Mouse (Mus musculus): ENCODE results near the gene Rex1bd.

The Rex1bd gene

DNA sequence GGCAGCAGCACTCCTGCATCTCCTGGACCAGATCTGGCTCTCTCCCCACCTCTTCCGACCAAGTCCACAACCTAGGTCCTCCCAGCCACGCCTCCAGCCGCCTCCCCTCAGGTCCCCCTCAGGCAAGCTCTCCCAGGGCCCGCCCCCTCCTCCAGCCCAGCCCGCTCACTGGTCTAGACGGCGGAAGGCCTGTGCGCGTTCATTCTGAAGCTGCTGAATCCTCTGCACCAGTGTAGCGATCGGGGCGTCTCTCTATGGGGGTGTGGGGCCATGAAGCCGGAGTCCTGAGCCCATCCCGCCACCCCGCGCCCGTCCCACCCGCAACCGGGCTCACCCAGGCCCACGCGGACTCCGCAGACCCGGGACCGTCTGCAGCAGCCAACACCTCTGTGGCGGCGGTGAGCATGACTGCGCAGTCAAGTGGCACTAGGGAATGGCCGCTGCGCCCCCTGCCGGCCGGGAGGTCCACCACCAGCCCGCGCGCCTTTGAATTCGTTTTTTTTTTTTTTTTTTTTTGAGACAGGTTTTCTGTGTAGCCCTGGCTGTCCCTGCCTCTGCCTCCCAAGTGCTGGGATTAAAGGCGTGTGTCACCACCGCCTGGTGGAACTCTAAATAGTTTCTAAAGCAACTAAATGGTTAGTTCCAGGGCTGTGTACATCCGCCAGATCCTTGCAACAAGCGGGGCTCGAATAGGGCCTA lies at the start of gene Rex1bd:
Gene Rex1bd (minus strand): TSS at position 425 of the 699 bp plus-strand sequence.
- peak; percentile 92 for DNase-seq (ENCODE audit: low spot score in 2 of 2)

DNA sequence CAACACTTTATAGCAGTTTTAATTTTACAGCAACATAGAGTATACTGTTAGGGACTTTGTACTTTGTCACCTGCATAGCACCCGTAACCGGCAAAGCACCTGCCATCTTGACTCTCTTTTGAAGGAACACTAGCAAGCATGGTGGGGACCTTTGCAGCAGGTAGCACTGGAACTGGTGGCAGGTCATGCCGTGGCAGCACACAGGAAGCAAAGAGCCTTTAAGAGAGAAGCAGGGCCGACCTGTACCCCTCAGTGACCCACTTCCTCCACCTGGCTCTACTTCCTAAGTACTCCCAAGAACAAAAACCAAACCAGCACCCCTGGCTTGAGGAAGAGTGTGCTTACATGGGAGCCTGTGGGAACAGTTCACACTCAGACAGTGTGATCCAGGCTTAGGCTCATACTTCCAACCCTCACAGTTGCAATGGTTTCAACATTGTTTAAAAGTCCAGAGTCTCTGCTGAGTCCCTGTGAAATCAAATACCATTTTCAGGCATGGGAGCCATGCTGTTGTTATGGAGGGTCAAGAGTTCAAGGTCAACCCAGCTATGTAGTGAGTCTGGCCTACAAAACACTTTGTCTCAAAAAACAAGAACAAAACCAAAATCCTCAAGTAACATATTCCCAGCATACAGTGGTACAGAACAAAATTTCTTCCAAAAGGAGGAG lies 48.7 kb upstream of the Rex1bd start:
- no peak for DNase-seq (ENCODE audit: low spot score in 2 of 2)

DNA sequence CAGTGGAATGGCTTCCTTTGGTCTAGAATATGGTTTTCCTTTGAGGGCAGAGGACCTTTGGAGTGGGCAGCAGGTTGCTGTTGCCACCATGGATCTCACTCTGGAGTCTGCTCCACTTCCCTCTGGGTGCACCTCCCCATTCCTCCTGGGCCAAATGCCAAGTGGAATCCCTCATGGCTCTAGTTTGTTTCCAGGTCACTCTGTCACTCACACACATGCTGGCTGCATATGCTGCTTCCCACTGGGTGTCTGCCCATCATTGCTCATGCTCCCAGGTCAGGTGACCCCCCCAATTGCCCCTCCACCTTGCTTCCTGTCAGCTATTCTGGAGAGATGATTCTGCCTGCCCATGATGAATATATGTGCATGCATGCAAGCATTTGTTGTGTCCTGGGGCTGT lies 47.2 kb upstream of the Rex1bd start:
- DNase-seq (ENCODE audit: low spot score in 2 of 2), result no peak

DNA sequence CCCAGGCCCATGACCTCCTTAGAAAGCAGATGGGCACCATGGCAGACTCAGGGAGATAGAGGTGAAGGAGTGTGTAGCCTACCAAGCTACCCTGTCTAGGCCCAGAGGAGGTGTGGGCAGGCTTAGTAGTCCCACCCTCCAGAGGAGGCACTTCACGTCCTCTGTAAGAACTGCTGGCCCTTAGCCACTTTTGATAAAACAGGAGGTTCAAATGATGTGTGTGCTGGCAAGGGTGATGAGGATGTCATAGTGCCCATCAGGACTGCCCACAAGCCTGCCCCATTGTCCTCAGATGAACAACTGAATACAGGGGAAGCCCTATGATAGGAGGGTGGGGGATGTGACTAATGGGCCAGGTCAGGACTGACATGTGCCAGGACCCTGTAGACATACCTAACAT lies 46.3 kb upstream of the Rex1bd start:
- no peak for DNase-seq (ENCODE audit: low spot score in 2 of 2)

DNA sequence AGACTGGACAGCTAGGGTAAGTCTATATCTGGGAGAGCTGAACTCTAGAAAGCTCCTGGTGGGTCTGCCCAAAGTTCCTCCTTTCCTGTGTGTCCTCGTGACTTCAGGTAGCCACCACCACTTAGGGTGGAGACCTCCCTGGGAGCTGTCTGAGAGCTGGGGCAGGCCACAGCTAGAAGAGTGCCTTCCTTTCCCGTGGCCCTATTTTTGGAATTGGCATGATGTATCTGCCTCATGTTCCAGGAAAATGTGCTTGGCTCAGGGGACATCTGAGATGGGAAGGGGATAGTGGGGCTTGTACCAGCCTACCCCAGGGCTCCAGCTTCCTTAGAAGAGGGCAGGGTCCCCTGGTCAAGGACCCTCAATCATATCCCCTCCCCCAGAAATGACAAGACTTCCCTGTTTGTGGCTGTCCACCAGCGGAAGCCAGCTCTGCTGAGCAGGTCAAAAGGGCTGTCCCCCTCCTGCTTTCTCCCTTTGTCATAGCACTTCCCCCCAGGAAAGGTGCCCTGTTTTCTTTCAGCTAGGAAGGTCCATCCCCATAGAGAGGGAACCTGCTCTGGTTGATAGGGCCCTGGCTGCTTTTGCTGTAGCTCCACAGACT lies 45.1 kb upstream of the Rex1bd start:
- no peak for DNase-seq (ENCODE audit: low spot score in 2 of 2)

DNA sequence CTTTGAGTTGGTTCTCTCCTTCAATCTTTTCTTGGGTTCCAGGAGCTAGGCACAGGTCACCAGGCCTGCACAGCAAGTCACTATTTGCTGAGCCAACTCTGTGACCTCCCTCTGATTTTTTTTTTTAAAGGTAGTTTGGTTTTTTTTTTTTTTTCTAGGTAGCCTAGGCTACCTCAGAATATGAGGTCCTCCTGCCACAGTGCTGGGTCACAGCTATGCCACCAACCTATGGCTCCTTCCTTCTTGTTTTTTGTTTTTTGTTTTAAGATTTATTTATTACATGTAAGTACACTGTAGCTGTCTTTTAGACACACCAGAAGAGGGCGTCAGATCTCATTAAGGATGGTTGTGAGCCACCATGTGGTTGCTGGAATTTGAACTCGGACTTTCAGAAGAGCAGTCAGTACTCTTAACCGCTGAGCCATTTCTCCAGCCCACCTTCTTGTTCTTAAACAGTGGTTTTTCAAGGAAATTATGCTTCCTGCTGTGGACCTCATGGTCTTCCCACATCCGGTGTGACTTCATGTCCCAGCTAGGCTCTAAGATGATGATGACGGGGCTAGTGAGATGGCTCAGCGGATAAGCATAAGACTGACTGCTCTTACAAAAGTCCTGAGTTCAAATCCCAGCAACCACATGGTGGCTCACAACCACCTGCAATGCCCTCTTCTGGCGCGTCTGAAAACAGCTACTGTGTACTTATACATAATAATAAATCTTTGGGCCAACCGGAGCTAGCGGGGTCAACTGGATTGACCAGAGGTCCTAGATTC lies 43.0 kb upstream of the Rex1bd start:
- no peak for DNase-seq (ENCODE audit: low spot score in 2 of 2)

DNA sequence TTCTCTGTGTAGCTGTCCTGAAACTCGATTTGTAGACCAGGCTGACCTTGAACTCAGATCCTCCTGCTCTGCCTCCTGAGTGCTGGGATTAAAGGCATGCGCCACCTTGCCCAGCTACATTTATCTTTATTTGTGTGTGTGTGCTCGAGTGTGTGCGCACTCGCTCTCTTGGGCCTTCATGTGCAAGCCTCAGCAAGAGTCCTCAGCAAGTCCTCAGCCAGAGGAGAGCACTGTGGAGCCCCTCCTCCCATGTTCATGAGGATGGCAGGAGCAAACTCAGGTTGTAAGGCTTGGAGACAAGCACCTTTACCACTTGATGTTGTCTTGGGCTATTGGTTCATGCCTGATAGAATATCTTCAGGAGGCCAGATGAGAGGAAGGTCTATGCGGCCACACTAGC lies 41.2 kb upstream of the Rex1bd start:
- DNase-seq (ENCODE audit: low spot score in 2 of 2), result no peak

DNA sequence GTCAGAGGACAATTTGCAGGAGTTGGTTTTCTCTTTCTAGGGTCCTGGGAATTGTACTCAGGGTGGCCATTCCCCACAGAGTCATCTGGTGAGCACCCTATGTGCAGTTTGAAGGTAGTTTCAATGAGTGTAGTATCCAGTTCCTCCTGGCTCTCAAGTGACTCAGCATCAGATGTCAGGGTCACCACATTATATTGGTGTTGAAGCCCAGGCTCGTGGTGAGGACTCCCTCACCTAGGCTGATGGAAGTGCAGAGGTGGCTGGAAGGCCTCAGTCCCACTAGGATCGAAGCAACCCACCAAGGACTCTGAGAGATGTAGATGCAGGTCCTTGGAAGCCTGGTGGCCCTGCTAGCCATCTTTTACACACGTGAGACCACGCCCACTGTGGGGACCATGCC lies 39.9 kb upstream of the Rex1bd start:
- no peak for DNase-seq (ENCODE audit: low spot score in 2 of 2)

DNA sequence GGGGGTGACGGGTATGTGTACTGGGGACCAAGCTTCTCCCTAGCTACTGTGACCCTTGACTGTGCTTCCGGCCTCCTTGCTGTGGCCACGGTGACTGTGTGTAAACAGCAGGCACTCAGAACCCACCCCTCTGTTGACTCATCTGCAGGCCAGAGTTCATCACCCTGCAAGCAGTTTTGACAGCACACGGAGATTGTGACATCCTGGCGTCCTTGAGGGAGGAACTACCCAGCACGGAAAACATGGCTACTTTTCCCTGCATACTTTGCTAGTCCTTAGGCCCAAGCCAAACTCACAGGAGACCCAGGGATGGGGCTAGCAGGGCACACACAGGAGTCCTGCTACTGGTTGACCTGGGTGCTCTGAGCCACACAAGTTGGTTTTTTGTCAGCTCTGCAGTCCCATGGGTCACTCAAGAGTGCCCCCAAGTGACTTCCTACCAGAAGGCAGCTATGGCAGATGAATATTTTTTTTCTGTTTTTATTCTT lies 37.7 kb upstream of the Rex1bd start:
- DNase-seq (ENCODE audit: low spot score in 2 of 2), result no peak

DNA sequence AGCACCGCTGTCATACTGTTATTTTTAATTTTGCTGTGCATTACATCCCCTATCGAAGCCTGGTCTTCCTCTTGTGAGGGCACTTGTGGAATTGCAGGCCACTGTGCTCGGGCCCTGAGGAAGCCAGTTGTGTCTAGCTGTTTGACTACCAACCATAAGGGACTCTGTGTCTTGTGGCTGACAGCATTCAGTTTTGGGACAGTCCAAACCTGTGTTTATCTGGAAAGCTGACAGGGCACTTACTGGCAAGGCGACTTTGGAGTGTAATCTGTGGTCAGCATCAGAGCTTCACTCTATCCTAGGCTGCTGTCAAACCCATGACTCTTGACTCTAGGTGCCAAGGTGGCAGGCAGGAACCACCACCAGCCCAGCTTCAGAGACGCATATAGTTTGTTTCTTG lies 34.5 kb upstream of the Rex1bd start:
- DNase-seq (ENCODE audit: low spot score in 2 of 2), result no peak

DNA sequence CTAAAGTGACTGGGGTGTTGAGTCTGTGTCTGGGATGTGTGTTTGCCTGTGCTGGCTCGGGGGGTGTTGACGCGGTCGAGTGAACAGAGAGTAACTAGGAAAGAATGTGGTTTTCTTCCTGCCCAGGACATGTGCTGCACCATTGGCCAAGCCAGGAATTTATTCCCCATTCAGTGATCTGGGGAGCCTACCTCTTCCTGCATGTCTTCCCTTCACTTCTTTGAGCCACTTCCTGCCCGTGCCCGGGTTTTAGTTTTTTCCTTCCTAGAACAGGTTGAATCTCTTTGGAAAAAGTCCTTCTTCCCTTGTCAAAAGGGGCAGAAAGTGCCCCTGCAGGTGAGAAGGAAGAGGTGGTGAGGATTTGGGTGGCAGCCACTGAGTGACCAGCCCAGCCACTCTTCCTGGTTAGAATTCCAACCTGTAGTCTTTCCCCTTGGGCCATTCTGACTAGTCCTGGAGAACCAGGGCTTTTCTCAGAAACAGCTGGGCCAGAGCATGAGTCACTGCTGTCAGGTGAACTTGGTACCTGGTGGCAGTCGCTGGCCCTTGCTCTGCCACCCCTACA lies 34.0 kb upstream of the Rex1bd start:
- no peak for DNase-seq (ENCODE audit: low spot score in 2 of 2)

DNA sequence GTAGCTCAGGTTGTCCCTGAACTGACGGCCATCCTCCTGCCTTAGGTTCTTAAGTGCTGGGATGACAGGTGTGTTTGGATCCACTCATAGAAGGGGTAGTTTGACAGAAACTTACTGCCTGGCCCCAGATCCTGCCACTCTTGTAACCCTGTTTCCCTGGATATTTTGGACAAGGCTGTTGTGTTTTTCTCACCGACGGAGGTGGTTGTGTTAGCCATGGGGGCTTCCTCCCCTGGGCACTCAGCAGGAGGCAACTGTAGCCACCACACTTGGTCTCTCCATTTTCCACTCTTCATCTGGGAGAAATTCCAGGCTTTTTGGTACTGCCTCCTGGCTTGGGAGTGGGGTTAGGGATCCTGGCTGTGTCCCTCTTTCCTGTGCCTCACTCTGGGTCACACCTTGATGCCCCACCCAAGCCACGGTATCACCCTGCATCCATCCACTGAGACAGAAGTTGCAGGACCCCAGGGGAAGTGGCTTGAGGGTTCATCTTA lies 33.5 kb upstream of the Rex1bd start:
- DNase-seq (ENCODE audit: low spot score in 2 of 2), result no peak

DNA sequence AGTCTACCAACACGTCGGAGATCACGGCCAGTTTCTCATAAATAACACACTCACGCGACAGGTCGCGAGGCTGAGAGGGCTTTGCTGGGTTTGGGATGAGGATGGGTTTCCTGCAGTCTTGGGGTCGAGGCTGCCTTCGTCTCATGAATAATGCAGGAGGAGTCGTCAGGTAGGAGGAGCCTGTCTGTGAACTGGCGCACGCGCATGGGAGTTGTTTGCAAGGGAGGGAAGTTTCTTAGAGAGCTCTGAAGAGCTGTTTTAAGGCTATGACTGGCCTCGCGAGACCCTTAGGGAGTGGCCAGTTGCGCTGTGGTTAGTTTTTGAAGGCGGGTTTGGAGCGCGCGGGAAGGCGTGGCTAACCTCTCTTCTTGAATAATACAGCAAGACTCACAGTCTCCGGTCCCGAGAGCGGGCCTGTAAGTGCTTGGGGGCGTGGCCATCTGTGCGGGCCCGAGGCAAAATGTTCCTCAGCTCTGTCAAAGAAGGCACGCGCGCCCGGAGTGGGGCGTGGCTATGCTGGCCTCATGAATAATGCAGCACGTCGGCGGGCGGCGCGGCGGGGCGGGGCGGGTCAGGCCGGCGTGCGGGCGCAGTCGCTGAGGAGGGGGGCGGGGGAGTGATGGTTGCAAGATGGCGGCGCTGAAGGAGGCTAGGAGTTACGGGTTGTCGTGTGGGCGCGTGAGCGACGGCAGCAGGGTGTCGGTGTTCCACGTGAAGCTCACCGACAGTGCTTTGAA lies 32.7 kb upstream of the Rex1bd start, which contains the start of gene Ell:
Gene Ell (plus strand): TSS at position 381 of the 737 bp plus-strand sequence.
- DNase-seq (ENCODE audit: low spot score in 2 of 2), result peak; percentile 99

DNA sequence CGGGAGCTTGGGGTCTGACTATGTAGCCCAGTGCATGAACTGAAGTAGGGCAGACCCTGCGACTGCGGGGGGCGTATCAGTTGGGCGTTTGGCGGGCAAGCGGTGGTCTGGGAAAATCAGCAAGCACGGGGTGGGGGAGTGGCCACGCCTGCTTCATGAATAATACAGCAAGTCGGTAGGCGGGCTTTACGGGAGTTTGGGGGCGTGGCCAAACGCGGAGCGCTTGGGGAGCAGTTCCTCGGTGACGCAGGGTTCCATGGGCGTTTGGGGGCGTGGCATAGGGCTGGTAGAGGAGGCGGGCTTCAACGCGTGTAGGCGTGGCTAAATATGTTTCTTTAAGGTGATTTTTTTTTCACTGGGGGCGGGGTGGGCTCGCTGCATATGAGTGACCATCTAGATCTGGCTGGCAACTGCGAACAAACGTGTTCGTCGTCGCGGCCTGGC lies 32.1 kb upstream of the Rex1bd start:
- peak; percentile 99 to 100 for DNase-seq (ENCODE audit: low spot score in 2 of 2)

DNA sequence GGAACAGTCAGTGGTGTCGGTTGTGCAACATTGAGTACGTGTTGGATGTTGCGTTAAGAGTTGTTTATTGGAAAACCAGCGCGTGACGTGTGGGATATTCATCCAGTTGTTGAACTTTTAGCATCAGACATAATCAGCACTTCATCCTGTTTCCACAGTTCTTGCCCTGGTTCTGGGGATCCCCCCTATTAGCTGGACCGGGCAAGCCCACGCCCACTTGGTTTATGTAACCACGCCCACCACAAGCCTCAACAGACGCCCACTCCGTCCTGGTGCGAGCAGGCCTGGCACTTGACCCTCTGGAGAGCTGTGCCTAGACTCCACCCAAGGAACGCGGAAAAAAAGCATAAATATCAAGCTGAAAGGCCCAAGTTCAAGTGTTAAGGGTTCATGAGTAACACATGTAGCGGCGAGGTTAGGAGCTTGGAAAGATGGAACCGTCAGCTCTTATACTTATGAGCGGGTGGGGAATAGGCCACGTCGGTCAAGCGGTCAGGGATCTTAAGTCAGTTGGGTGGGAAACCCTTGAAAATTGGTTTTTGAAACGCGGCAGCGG lies 31.6 kb upstream of the Rex1bd start:
- DNase-seq (ENCODE audit: low spot score in 2 of 2), result peak; percentile 72 to 76

DNA sequence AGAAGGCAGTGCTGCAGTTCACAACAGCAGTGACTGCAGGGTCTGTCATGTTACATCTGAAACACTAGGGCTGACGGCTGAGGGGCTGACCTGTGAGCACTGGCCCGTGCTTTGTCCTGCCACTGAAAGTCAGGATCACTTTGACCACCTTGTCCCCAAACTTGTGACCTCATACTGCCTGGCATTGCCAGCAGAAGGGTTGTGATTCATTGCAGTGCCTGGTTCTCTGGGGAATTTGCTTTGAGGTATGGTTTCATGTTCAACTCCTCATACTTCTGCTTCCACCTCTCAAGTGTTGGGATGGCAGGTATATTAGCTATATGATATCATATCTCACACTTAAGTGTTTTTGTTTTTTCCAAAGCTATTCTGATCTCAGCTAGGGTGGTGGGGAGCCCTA lies 29.1 kb upstream of the Rex1bd start:
- DNase-seq (ENCODE audit: low spot score in 2 of 2), result no peak

DNA sequence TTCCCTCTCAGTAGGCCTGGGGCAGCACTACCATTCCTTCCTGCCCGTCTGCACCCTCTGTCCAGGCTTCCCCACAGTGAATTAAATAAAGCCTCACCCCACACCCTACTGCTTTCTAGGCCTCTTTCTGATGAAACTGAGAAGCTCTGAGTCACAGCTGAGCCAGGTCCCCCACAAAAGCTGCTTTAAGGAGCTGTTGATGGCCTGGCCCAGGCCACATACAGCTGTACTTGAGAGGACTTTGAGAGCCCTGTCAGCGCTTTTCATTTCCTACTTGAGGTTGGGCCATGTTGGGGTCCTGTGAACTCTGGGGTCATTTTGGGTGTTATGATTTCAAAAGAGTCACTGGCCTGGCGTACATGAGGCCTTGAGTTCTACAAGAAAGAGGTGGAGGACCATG lies 28.7 kb upstream of the Rex1bd start:
- no peak for DNase-seq (ENCODE audit: low spot score in 2 of 2)

DNA sequence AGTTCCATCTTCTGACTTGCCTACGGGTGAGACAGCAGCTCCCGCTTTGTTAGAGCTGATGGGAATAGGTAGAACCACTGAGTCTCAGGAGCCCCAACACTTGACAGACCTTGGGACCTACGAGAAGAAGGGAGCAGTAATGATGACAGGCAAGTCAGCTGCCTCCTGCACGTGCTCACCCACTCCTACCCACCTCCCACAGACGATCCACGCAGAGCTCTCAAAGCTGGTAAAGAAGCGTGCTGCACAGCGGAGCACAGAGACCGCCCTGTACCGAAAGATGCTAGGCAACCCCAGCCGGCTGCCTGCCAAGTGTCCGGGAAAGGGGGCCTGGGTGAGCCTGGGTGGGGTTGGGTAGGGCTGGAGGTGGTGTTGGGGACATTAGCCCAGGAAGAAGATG lies 27.7 kb upstream of the Rex1bd start:
- peak in 1 of 2 experiments; percentile 51 for DNase-seq (ENCODE audit: low spot score in 2 of 2)

DNA sequence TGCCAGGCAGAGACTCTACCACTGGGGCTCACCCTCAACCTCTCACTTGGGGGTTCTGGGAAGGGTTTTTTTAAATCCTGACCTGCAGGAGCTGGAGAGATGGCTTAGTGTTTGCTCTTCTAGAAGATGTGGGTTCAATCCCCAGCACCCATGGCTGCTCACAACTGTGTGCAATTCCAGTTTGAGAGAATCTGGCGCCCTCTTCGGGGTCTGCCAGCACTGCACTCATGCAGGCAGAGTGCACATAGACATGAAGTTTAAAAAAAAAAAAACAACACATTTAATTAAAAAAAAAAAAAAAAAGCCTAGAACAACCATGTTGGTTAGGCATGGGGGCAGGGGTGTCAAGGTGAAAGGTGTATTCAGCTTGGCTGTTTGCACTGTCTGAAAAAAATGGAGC lies 23.8 kb upstream of the Rex1bd start:
- no peak for DNase-seq (ENCODE audit: low spot score in 2 of 2)

DNA sequence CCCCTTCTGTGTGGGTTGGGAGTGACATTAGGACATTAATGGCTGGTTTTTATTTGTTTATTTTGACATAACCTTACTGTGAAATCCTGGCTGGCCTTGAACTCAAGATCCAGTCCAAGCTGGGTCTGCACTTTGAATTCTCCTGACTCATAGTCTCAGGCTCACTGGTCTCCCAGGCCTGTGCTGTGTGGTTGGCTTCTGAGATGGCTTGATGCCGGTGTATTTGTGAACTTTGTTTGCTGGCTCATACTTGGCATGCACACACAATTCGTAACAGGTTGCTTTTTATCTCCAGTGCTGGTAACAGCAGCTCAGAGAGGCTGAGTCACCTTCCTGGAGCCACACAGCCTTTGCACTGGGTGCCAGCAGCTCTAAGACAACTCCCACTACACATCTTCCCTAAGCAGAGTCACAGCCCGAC lies 23.2 kb upstream of the Rex1bd start:
- no peak for DNase-seq (ENCODE audit: low spot score in 2 of 2)

DNA sequence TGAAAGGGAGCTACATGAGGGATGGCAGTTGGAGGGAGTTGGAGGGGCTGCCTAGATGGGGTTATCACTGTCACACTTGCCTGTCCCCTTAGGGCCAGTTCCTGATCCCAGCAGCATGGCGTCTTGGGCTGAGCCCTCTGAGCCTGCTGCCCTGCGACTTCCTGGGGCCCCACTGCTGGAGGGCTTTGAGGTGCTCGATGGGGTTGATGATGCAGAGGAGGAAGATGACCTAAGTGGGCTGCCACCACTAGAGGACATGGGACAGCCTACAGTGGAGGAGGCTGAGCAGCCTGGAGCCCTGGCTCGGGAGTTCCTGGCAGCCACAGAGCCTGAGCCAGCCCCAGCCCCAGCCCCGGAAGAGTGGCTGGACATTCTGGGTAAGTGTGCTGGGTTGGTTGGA lies 22.7 kb upstream of the Rex1bd start:
- no peak for DNase-seq (ENCODE audit: low spot score in 2 of 2)
